Mouse (Mus musculus): ENCODE measurements around the gene Eme2.

Gene Eme2

DNA sequence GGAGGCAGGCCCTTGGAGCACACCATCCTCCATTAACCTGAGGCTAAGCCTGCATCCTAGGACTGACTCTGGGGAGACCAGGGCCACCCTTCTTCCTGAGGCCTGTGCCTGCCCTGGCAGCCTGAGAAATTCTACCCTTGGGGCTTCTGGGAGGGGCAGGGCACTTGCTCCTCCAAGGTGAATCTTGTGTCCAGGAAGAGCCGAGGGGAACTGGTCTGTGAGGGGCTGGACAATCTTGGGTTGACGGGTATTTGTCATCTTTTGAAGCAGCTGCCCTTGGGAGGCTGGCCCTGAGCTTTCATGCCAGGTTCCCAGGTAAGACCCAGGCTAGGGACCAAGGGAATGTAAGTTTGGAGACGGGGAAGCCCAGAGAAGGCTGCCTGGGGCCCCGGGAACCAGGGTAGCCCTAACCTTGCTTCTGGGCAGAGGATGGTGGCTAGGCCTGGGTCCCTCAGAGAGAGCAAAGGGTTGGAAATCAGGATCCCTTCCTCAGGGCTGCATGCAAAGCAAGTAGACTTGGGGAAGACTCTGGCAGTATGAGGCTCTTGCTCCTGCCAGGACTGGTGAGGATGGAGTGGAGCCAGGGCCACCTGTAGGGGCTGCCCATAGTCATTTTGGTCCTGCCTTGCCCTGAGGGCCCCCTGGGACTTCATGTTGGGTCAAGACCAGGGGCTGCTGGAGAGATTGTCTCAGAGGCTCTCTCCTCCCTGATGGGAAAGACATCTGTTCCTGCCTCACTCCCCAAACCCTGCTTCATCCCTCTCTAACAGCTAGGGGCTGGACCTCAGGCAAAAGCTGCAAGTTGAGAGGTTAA is 3.4 kb upstream of the Eme2 start:
- in situ Hi-C loops (cut with MboI; ENCODE audit: low pct_unique_long_range_greater_than_20kb in 1 of 2, low sequenced_read_pairs in 2 of 2, unreplicated experiment in 1 of 2), result no loop called here

- in situ Hi-C loops (cut with MboI; ENCODE audit: low pct_unique_long_range_greater_than_20kb in 1 of 2, low sequenced_read_pairs in 2 of 2, unreplicated experiment in 1 of 2), result no loop called here
Measured at GRCm38 (mm10) chr17:24897600-24897999, 2.7 kb upstream of the Eme2 start.

- in situ Hi-C loops (cut with MboI; ENCODE audit: low pct_unique_long_range_greater_than_20kb in 1 of 2, low sequenced_read_pairs in 2 of 2, unreplicated experiment in 1 of 2), result no loop called here
Measured at GRCm38 (mm10) chr17:24896993-24897269, 2.0 kb upstream of the Eme2 start.

GRCm38 (mm10) chr17:24896241-24896992 is 1.5 kb upstream of the Eme2 start, which contains the start of gene Nme3:
TSS of gene Nme3 (plus strand) at chr17:24896500.
- in situ Hi-C loops (cut with MboI; ENCODE audit: low pct_unique_long_range_greater_than_20kb in 1 of 2, low sequenced_read_pairs in 2 of 2, unreplicated experiment in 1 of 2), result no loop called here

DNA sequence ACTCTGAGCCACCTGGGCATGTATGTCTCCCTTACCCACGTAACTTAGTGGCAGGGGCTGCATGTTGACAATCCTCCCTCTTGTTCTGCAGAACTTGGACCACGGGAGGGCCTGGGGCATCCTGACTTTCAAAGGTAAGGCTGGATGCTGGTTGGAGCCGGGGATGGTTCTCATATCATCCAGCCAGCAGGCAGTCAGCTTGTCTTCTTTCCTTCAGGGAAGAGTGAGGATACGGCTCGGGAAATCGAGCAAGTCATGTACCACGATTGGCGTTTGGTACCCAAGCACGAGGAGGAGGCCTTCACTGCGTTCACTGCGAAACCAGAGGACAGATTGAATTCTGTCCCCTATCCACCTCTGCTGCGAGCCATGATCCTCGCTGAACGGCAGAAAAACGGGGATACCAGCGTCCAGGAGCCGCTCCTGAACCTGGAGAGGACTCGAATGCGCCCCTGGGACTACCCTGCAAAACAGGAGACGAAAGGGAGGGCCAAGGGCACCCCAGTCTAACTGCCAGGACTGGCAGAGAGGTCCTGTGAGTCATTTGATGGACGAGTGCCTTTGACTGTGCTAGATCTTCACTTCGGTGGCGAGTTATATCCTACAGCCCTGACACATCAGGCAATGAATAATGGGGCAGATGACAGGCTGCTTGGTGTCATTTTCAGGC is 819 bp upstream of the Eme2 start:
- in situ Hi-C loops (cut with MboI; ENCODE audit: low pct_unique_long_range_greater_than_20kb in 1 of 2, low sequenced_read_pairs in 2 of 2, unreplicated experiment in 1 of 2), result no loop called here

DNA sequence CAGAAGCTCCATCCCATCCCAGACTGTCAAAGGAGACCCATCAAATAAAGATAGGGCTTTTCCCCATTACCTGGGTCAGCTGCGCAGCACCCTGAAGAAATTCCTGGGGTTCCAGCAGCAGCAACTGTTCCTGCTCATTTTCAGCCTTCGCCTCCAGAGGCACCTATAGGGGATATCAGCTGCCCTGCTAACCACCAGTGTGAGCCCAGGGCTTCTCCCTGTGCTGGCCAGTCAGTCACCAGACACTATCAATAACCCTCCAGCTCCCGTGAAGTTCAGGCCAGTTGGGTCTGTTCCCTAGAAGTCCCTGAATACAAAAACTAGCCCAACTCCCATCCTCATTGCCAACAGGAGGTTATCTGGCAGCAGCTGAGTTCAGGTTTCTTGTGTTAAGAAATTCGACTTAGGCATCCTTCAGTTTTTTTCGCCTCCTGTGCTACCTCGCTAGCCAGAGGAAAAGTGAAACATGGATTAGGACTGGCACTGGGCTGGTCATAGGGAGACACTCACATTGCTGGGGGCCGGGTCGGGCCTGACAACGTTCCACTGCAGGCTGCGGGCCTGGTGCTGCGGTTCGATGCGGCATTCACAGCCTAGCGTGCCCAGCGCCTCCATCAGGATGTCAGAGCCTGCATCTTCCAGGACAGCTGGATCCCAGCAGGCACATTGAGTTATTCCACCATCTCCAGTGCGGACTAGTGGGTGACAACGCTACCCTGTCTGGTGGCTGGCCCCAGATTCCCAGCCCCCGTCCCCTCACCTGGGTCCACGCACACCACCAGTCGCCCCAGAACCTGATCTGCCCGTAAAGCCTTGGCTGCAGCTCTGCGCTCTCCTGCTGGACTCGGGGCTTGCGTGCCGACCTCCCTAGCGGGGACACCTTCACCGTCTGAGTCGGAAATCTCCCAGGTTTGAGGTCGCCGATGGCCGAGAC is 559 bp downstream of the Eme2 start:
- in situ Hi-C loops (cut with MboI; ENCODE audit: low pct_unique_long_range_greater_than_20kb in 1 of 2, low sequenced_read_pairs in 2 of 2, unreplicated experiment in 1 of 2), result no loop called here

DNA sequence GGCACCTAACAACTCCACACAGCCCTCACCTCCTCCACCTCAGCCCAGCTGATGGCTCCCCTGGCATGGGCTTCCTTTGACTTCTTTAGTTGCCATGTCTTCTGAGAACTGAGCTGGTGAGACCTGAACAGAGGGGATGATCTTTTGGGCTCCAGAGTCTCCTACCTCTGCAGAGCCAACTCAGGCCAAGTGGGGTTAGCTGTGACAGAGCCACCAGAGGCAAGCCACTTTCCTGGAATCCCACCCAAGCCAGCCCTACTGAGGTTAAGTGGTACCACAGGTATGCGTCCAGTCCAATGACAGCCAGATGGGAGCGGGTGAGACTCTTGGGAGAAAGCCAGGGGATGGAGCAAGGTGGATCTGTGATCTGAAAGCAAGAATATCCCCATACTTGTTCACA is 1.6 kb downstream of the Eme2 start:
- in situ Hi-C loops (cut with MboI; ENCODE audit: low pct_unique_long_range_greater_than_20kb in 1 of 2, low sequenced_read_pairs in 2 of 2, unreplicated experiment in 1 of 2), result no loop called here

- in situ Hi-C loops (cut with MboI; ENCODE audit: low pct_unique_long_range_greater_than_20kb in 1 of 2, low sequenced_read_pairs in 2 of 2, unreplicated experiment in 1 of 2), result no loop called here
Measured at GRCm38 (mm10) chr17:24892785-24893184, 2.1 kb downstream of the Eme2 start.

DNA sequence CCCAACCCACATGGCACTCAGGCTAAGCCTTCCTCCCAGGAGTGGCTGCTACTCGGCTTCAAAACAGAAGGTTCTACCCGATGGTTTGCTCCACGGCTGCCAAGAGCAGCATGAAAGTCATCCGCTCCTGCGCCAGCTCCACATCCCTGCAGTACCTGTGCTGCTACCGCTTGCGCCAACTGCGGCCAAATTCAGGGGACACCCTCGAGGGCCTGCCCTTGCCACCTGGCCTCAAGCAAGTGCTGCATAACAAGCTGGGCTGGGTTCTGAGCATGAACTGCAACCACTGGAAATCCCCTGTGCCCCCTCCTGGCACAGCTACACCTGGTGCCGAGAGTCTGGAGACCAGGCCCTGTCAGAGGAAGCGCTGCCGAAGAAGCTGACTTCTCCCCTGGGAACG is 3.6 kb downstream of the Eme2 start:
- in situ Hi-C loops (cut with MboI; ENCODE audit: low pct_unique_long_range_greater_than_20kb in 1 of 2, low sequenced_read_pairs in 2 of 2, unreplicated experiment in 1 of 2), result no loop called here

- in situ Hi-C loops (cut with MboI; ENCODE audit: low pct_unique_long_range_greater_than_20kb in 1 of 2, low sequenced_read_pairs in 2 of 2, unreplicated experiment in 1 of 2), result no loop called here
Measured at GRCm38 (mm10) chr17:24890151-24891092, 4.5 kb downstream of the Eme2 start.

DNA sequence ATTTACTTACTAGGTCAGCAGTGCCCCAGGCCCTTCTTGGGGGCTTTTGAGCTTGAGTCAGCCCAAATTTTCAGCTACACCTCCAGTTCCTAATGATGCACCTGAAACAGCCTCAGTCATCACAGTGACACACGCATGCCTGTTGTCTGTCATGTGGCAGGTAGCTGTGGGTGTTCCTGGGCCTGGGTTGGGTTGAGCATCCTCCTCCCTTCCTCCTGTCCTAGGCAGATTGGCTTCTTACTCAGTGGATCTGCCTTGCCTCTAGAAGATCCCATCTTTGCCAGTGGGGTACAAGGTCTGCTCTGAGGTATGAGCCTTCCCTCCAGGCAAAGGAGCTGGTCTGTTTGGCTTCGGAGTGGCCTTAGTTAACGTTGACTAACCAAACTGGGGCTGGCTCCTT is 6.0 kb downstream of the Eme2 start:
- in situ Hi-C loops (cut with MboI; ENCODE audit: low pct_unique_long_range_greater_than_20kb in 1 of 2, low sequenced_read_pairs in 2 of 2, unreplicated experiment in 1 of 2), result no loop called here

GRCm38 (mm10) chr17:24887291-24888080 is 7.4 kb downstream of the Eme2 start:
- in situ Hi-C loops (cut with MboI; ENCODE audit: low pct_unique_long_range_greater_than_20kb in 1 of 2, low sequenced_read_pairs in 2 of 2, unreplicated experiment in 1 of 2), result no loop called here

DNA sequence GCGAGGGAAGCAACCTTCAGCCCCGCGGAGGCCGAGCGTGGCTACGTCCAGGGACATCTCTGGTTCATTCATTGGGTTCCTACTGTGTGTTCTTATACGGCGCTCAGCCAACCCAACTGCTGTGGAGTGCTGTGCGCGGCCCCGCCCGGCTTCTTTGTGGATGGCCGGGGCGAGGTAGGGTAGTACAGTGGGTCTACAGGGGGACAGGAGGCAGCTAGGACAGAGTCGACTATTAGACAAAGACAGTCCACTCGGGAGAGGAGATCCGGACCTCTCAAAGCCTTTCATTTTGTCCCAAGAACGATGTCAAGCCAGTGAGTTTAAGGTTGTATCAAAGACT is 8.0 kb downstream of the Eme2 start:
- in situ Hi-C loops (cut with MboI; ENCODE audit: low pct_unique_long_range_greater_than_20kb in 1 of 2, low sequenced_read_pairs in 2 of 2, unreplicated experiment in 1 of 2), result no loop called here

DNA sequence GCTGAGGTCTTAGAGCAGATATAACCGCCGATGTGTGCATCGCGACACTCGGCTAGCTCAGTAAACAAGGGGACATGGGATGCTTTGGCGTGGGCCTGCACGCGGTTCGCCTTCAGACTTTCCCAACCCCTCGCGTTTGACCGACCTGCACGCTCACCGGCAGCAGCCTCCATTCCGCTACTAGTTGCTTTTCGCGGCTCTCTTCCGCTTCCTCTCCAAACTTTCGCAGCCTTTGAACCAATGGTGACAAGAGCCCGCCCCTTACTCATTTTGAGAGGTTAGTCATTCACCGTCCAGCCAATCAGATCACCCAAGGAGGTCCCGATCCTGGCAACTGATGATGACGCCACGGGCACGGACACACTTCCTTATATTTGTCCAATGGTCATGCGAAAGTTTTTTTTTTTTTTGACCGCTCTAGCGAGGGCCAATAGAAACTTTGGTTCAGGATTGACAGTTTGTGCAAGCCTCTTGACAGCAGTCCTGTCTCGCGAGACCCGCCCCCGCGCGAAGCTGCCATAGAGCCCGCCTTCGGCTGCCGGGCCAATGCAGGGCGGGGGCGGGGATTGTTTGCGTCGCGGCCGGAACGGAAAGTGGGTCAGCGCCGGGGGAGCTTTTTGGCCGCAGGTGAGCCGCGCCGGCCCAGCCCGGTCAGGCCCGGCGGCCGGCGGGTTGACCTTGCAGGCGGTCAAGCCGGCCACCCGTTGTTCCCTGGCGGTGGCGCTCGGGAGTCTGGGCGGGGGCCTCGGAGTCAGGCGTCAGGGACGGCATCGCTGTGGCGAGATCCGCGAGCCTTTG is 8.6 kb downstream of the Eme2 start, which contains the start of the genes Nubp2 and Spsb3:
Nubp2 (minus strand) TSS at position 216 of the 798 bp plus-strand sequence.
Spsb3 (plus strand) TSS at position 510 of the 798 bp plus-strand sequence.
- in situ Hi-C loops (cut with MboI; ENCODE audit: low pct_unique_long_range_greater_than_20kb in 1 of 2, low sequenced_read_pairs in 2 of 2, unreplicated experiment in 1 of 2), result no loop called here

GRCm38 (mm10) chr17:24885356-24886133 is 9.3 kb downstream of the Eme2 start:
- in situ Hi-C loops (cut with MboI; ENCODE audit: low pct_unique_long_range_greater_than_20kb in 1 of 2, low sequenced_read_pairs in 2 of 2, unreplicated experiment in 1 of 2), result no loop called here
